28 mouse cellular contexts compared by ENCODE assay signal in the genomic region with DNA sequence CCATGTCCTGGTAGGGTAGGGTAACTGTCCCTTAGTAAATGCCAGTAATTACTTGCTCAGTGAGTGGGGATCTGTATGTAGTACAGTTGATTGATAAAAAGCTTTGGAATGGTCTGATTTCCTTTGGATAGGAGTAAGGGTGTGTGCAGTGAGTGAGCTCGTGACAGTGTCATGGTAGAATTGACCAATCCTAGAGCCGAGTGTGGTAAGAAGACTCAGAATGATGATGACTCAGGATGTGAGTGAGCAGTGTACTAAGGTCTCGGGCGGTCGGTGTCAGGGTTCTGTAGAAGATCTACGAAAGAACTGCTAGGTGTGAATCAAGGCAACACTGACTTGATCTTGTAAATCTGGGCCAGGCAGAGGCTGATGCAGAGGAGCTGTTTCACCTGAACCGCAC. TPM values are rescaled to one million over a fixed set of nuclear protein-coding genes. Genes with fewer than 3 reads are reported as not detected.
DNase-seq lines count a peak whose midpoint lies in the region; ATAC-seq lines count a peak whose summit lies in the region.
"Had no signal": no experiment of that assay in that cellular context is flagged by ENCODE, and none has a peak within 500 bp of the region (broad histone marks: within the 10 kb centered on the region; RNA-seq: fewer than 3 reads in every experiment).

No protein-coding gene starts in this region.

- no peak overlapping the region for H3K27ac ChIP-seq in forebrain, embryonic 15.5 days (replicated peaks)
- H3K27ac ChIP-seq: embryonic facial prominence, embryonic 13.5 days; forebrain, embryonic 13.5 days; gastrocnemius, adult 2 months; heart, adult 2 months; hindbrain, embryonic 10.5 days; hindbrain, embryonic 15.5 days had no signal

- H3K27me3 ChIP-seq in forebrain, embryonic 15.5 days, result no peaks in the 10 kb centered on the region
- H3K27me3 ChIP-seq: embryonic facial prominence, embryonic 13.5 days; forebrain, embryonic 13.5 days; hindbrain, embryonic 15.5 days had no signal

- no peaks in the 10 kb centered on the region for H3K9me3 ChIP-seq in forebrain, embryonic 15.5 days
- H3K9me3 ChIP-seq: embryonic facial prominence, embryonic 13.5 days; forebrain, embryonic 13.5 days; G1E; hindbrain, embryonic 10.5 days; hindbrain, embryonic 15.5 days had no signal

- no peak overlapping the region for H3K9ac ChIP-seq in forebrain, embryonic 15.5 days (replicated peaks)
- H3K9ac ChIP-seq: embryonic facial prominence, embryonic 13.5 days; forebrain, embryonic 13.5 days; hindbrain, embryonic 15.5 days had no signal

- peaks cover 64% of the 10 kb centered on the region for H3K36me3 ChIP-seq in forebrain, embryonic 15.5 days

- intact Hi-C loops in gastrocnemius, postnatal 14 days (cut with DNase I; ENCODE audit: low total_unique reads), result no loop called here

- no peaks in the 10 kb centered on the region for H3K4me1 ChIP-seq in forebrain, embryonic 15.5 days
- H3K4me1 ChIP-seq: embryonic facial prominence, embryonic 13.5 days; forebrain, embryonic 13.5 days; hindbrain, embryonic 10.5 days; hindbrain, embryonic 15.5 days had no signal

- peak; percentile 41; the same call in 1 of the 2 replicates for ATAC-seq in megakaryocyte, adult 5-6 weeks (ENCODE audit: poor library complexity, severe bottlenecking)
- no peak for ATAC-seq in forebrain, embryonic 15.5 days (replicated peaks)
- ATAC-seq: activated CD4-positive, CD25-positive, alpha-beta regulatory T cell, adult 4 months; CD4-positive, CD25-positive, alpha-beta regulatory T cell, adult 4 months; forebrain, embryonic 13.5 days; intestine, embryonic 16.5 days had no signal

- no peak overlapping the region for H3K4me2 ChIP-seq in forebrain, embryonic 15.5 days (replicated peaks)
- H3K4me2 ChIP-seq: embryonic facial prominence, embryonic 13.5 days; forebrain, embryonic 13.5 days; heart, embryonic 11.5 days; hindbrain, embryonic 15.5 days had no signal

- peak; percentile 31 for DNase-seq in adrenal gland, postnatal 14 days
- DNase-seq in adrenal gland, adult 8-10 months, result no peak
- peak; percentile 26 for DNase-seq in 3134 (ENCODE audit: extremely low read depth, insufficient read length, low spot score)
- peak; percentile 49 for DNase-seq in NIH3T3 (ENCODE audit: low read depth)
- no peak for DNase-seq in gastrocnemius, postnatal 14 days
- DNase-seq: adrenal gland, postnatal 25 days; B cell, adult 2 months; cerebellum, adult 11-12 months; cerebellum, adult 9-10 months; cerebellum, postnatal 25 days; gastrocnemius, adult 2 months; heart, adult 2 months; kidney, adult 2 months had no signal

- WGBS in forebrain, embryonic 15.5 days, result 96% methylated on average over 7 of the region's 7 CpGs

- no peak overlapping the region for H3K4me3 ChIP-seq in forebrain, embryonic 15.5 days
- H3K4me3 ChIP-seq: embryonic facial prominence, embryonic 13.5 days; forebrain, embryonic 13.5 days; gastrocnemius, adult 2 months; heart, adult 2 months; hindbrain, embryonic 10.5 days; hindbrain, embryonic 15.5 days had no signal

RNA-seq across cellular contexts. Expression of a gene that starts 18.3 kb away (rescaled TPM):
- total RNA-seq in adrenal gland, postnatal 14 days (2021), result 54.4 and 57.4 TPM in 2 replicates
- total RNA-seq in adrenal gland, adult 8-10 months (2022), result 10 to 100 TPM; 61.9 to 72.1 (median 66.3) TPM
- total RNA-seq in megakaryocyte, adult 5-6 weeks (2015), result 77.0 and 100 TPM in 2 replicates
- 52.8 and 95.7 TPM in 2 replicates for total RNA-seq in megakaryocyte, adult 5-6 weeks (2017)
- 19.9 and 20.5 TPM in 2 replicates for polyA plus RNA-seq in forebrain, embryonic 15.5 days (2015; fragmentation: Nextera tagmentation; extraction: Ambion mirVana)
- total RNA-seq in gastrocnemius, postnatal 14 days (2021), result 10 to 100 TPM; 31.1 to 40.4 TPM

RNA-seq across cellular contexts. Expression of a gene that starts 34.7 kb away (rescaled TPM):
- not detected in 2 replicates for total RNA-seq in adrenal gland, postnatal 14 days (2021)
- total RNA-seq in adrenal gland, adult 8-10 months (2022), result not detected
- not detected in 2 replicates for total RNA-seq in megakaryocyte, adult 5-6 weeks (2015)
- total RNA-seq in megakaryocyte, adult 5-6 weeks (2017), result not detected in 2 replicates
- not detected in 2 replicates for polyA plus RNA-seq in forebrain, embryonic 15.5 days (2015; fragmentation: Nextera tagmentation; extraction: Ambion mirVana)
- total RNA-seq in gastrocnemius, postnatal 14 days (2021), result not detected
- total RNA-seq: adrenal gland, postnatal 25 days; G1E; gastrocnemius, adult 2 months; gastrocnemius, postnatal 4 days; heart, adult 2 months; heart, postnatal 25 days had no signal
- polyA plus RNA-seq: activated CD4-positive, CD25-positive, alpha-beta regulatory T cell, adult 4 months; CD4-positive, CD25-positive, alpha-beta regulatory T cell, adult 4 months; cortical plate, adult 2 months; embryonic facial prominence, embryonic 13.5 days; forebrain, embryonic 13.5 days; G1E; heart, adult 2 months; heart, embryonic 11.5 days; heart, embryonic 16.5 days; hindbrain, embryonic 10.5 days; hindbrain, embryonic 15.5 days; intestine, embryonic 16.5 days had no signal

RNA-seq across cellular contexts. Expression of a gene that starts 58.0 kb away (rescaled TPM):
- 83.1 and 102 TPM in 2 replicates for total RNA-seq in adrenal gland, postnatal 14 days (2021)
- 100 to 1,000 TPM in 3 of 4 experiments, 10 to 100 TPM in 1; 80.4 to 134 (median 120) TPM for total RNA-seq in adrenal gland, adult 8-10 months (2022)
- total RNA-seq in megakaryocyte, adult 5-6 weeks (2015), result 21.4 and 25.2 TPM in 2 replicates
- total RNA-seq in megakaryocyte, adult 5-6 weeks (2017), result 59.4 and 64.4 TPM in 2 replicates
- polyA plus RNA-seq in forebrain, embryonic 15.5 days (2015; fragmentation: Nextera tagmentation; extraction: Ambion mirVana), result 2.8 and 5.4 TPM in 2 replicates
- 10 to 100 TPM; 18.5 to 23.0 TPM for total RNA-seq in gastrocnemius, postnatal 14 days (2021)

Comparison
In these comparisons a context has a peak if more than half of its experiments do, and no peak if none do; other contexts are left out.
1. DNase-seq: peak in adrenal gland, postnatal 14 days (single experiment), 3134 (single experiment) and NIH3T3 (single experiment); none in adrenal gland, adult 8-10 months (single experiment) and gastrocnemius, postnatal 14 days (single experiment).